In the genomic region with DNA sequence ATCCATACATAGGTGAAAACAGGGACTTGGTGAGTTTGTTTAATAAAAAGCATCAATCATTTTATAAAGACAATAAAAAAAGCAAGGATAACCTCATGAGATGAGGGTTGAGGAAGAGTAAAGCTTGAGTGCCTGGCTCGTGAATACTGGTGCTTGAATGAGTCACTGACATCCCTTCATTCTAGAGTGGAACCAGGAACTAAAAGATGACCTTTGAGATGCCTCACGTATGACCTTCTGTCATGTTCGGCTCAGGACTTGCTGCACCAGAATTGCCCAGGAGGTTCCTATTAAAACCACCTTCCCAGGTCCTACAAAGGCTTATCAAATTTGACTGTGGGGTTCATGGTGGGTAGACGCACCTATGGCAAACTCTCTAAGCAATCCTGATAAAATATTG, we compare ENCODE assay signal across 18 mouse cellular contexts.
DNase-seq lines count a peak whose midpoint lies in the region; ATAC-seq and TF ChIP-seq lines count a peak whose summit lies in the region.
"Had no signal": no experiment of that assay in that cellular context is flagged by ENCODE, and none has a peak within 500 bp of the region (broad histone marks: within the 10 kb centered on the region; RNA-seq: fewer than 3 reads in every experiment).

No protein-coding gene starts in this region.

- WGBS in neural tube, embryonic 15.5 days = 94% methylated on average over 4 of the region's 4 CpGs

- no peak for TF ChIP-seq POLR2A in embryonic fibroblast, embryonic 13.5 days (IDR thresholded peaks at IDR 0.05; ENCODE audit: low read depth, low read length)

- peaks cover 14% of the 10 kb centered on the region for H3K4me1 ChIP-seq in embryonic fibroblast, embryonic 13.5 days (ENCODE audit: control insufficient read depth, insufficient read depth, low read length)
- no peaks in the 10 kb centered on the region for H3K4me1 ChIP-seq in neural tube, embryonic 15.5 days

- H3K4me2 ChIP-seq in neural tube, embryonic 15.5 days = no peak overlapping the region

- peak; percentile 78 for DNase-seq in heart, adult 11 months
- no peak for DNase-seq in heart, postnatal 10 days
- peak; percentile 67 for DNase-seq in 3T3-L1 (ENCODE audit: low read depth, low spot score)
- DNase-seq in ovary, postnatal 14 days (ENCODE audit: low spot score) = no peak
- DNase-seq: adrenal gland, adult 2 months; adrenal gland, adult 8-10 months; adrenal gland, postnatal 25 days; B cell, adult 2 months; cerebellum, adult 11 months; cerebellum, adult 11-12 months; cerebellum, adult 18-20 months; cerebellum, adult 2 months had no signal

- no peak for ATAC-seq in neural tube, embryonic 15.5 days (ENCODE audit: low FRiP score)
- ATAC-seq: activated CD4-positive, CD25-positive, alpha-beta regulatory T cell, adult 4 months; CD4-positive, CD25-positive, alpha-beta regulatory T cell, adult 4 months had no signal

- no peak overlapping the region for H3K4me3 ChIP-seq in embryonic fibroblast, embryonic 13.5 days (ENCODE audit: insufficient read depth, low read length)
- H3K4me3 ChIP-seq in neural tube, embryonic 15.5 days (replicated peaks) = no peak overlapping the region

- no peaks in the 10 kb centered on the region for H3K36me3 ChIP-seq in neural tube, embryonic 15.5 days
- H3K36me3 ChIP-seq: G1E had no signal

- TF ChIP-seq CTCF in embryonic fibroblast, embryonic 13.5 days (IDR thresholded peaks at IDR 0.05; ENCODE audit: borderline replicate concordance, insufficient read depth, low read length) = no peak

- no peaks in the 10 kb centered on the region for H3K9me3 ChIP-seq in neural tube, embryonic 15.5 days (replicated peaks)
- H3K9me3 ChIP-seq: G1E had no signal

- no peaks in the 10 kb centered on the region for H3K27me3 ChIP-seq in neural tube, embryonic 15.5 days (replicated peaks)
- H3K27me3 ChIP-seq: Patski had no signal

- no peak overlapping the region for H3K9ac ChIP-seq in neural tube, embryonic 15.5 days (replicated peaks)

- intact Hi-C loops in heart, postnatal 10 days (cut with DNase I) = no loop called here

- H3K27ac ChIP-seq in embryonic fibroblast, embryonic 13.5 days (ENCODE audit: insufficient read depth, low read length) = peak overlapping the region; percentile 41
- no peak overlapping the region for H3K27ac ChIP-seq in neural tube, embryonic 15.5 days (replicated peaks)

Comparison
In these comparisons a context has a peak if more than half of its experiments do, and no peak if none do; other contexts are left out.
1. DNase-seq: peak in heart, adult 11 months (single experiment) and 3T3-L1 (single experiment); none in heart, postnatal 10 days (0 of 2) and ovary, postnatal 14 days (single experiment).